Mouse (Mus musculus): ENCODE measurements around the gene Gtf2h5. TPM values are rescaled to one million over a fixed set of nuclear protein-coding genes. Genes with fewer than 3 reads are reported as not detected.

Gene Gtf2h5
- total and polyA plus RNA-seq, 2 experiments from 2014 or later: 81.9 to 240 TPM

- no peak overlapping the region for H3K4me3 ChIP-seq (ENCODE audit: low read depth, low read length)
- no peak for DNase-seq
- no peak overlapping the region for H3K9ac ChIP-seq
- no peak overlapping the region for H3K4me2 ChIP-seq (ENCODE audit: low read depth)
- peaks cover 53% of the 10 kb centered on the region for H3K36me3 ChIP-seq (ENCODE audit: insufficient read depth)
- H3K27ac ChIP-seq (ENCODE audit: low read depth, low read length): no peak overlapping the region
- TF ChIP-seq CTCF (IDR thresholded peaks at IDR 0.05; ENCODE audit: low read depth): no peak
- H3K9me3 ChIP-seq (ENCODE audit: low read length): no peaks in the 10 kb centered on the region
- WGBS: 93% methylated on average over 8 of the region's 8 CpGs
- ATAC-seq: no peak
- no peaks in the 10 kb centered on the region for H3K27me3 ChIP-seq (ENCODE audit: insufficient read depth, low read length)
- no peaks in the 10 kb centered on the region for H3K4me1 ChIP-seq (ENCODE audit: insufficient read depth)
These were observed 16.8 kb upstream of the Gtf2h5 start for GRCm38 (mm10) chr17:6062793-6063192.

- H3K27ac ChIP-seq (ENCODE audit: low read depth, low read length): no peak overlapping the region
- no peaks in the 10 kb centered on the region for H3K4me1 ChIP-seq (ENCODE audit: insufficient read depth)
- no peak for DNase-seq
- no peak for ATAC-seq
- H3K9ac ChIP-seq: no peak overlapping the region
- 92% methylated on average over 5 of the region's 5 CpGs for WGBS
- H3K36me3 ChIP-seq (ENCODE audit: insufficient read depth): peaks cover 48% of the 10 kb centered on the region
- no peaks in the 10 kb centered on the region for H3K27me3 ChIP-seq (ENCODE audit: insufficient read depth, low read length)
- H3K9me3 ChIP-seq (ENCODE audit: low read length): no peaks in the 10 kb centered on the region
- no peak overlapping the region for H3K4me3 ChIP-seq (ENCODE audit: low read depth, low read length)
- no peak overlapping the region for H3K4me2 ChIP-seq (ENCODE audit: low read depth)
- TF ChIP-seq CTCF (IDR thresholded peaks at IDR 0.05; ENCODE audit: low read depth): no peak
These were observed 16.1 kb upstream of the Gtf2h5 start for GRCm38 (mm10) chr17:6063532-6063931.

DNA sequence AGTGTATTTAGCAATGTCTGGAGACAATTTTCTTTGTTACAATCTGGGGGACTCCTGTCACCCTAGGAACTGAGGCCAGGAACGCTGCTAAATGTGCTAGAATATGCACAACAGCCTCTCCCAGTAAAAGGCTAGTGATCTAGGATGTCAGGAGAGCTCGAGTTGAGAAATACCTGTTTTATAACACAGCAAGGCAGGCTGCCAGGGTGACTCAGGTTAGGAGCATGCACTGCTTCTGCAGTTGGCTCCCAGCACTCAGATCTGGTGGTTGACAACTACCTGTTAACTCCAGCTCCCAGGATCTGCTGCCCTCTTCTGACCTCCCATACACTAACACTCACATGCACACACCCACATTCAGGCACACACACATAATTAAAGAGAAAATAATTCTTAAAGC lies 13.6 kb upstream of the Gtf2h5 start:
- no peaks in the 10 kb centered on the region for H3K4me1 ChIP-seq (ENCODE audit: insufficient read depth)
- H3K4me2 ChIP-seq (ENCODE audit: low read depth): no peak overlapping the region
- no peak for TF ChIP-seq CTCF (IDR thresholded peaks at IDR 0.05; ENCODE audit: low read depth)
- 95% methylated on average over 2 of the region's 2 CpGs for WGBS
- H3K4me3 ChIP-seq (ENCODE audit: low read depth, low read length): no peak overlapping the region
- ATAC-seq: no peak
- H3K36me3 ChIP-seq (ENCODE audit: insufficient read depth): peaks cover 58% of the 10 kb centered on the region
- DNase-seq: no peak
- H3K9me3 ChIP-seq (ENCODE audit: low read length): no peaks in the 10 kb centered on the region
- H3K27ac ChIP-seq (ENCODE audit: low read depth, low read length): no peak overlapping the region
- H3K9ac ChIP-seq: no peak overlapping the region
- no peaks in the 10 kb centered on the region for H3K27me3 ChIP-seq (ENCODE audit: insufficient read depth, low read length)

DNA sequence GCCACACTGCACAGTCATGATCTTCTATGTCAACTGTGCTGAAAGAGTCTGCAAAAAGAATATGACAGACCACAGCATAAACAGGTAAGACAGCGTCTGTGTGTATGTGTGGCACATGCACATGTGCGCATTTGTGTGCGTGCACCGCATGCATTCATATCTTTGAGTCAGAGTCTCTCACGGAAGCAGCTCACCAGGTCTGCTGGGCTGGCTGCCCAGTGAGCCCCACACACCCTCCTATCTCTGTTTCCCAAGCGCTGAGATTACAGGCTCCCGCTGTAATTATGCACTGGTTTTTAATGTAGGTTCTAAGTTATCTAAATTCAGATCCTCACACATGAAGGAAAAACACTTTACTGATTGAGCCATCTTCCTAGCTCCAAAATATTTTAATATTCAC lies 12.0 kb upstream of the Gtf2h5 start:
- ATAC-seq: no peak

GRCm38 (mm10) chr17:6069866-6070265 lies 9.7 kb upstream of the Gtf2h5 start:
- Histone ChIP-seq H3K9me3 (ENCODE audit: low read length) (no peaks in the 10 kb centered on the region), H3K4me2 (ENCODE audit: low read depth) (no peak overlapping the region), H3K4me1 (ENCODE audit: insufficient read depth) (no peaks in the 10 kb centered on the region), H3K36me3 (ENCODE audit: insufficient read depth) (peaks cover 67% of the 10 kb centered on the region), H3K27ac (ENCODE audit: low read depth, low read length) (no peak overlapping the region), H3K4me3 (ENCODE audit: low read depth, low read length) (no peak overlapping the region), H3K27me3 (ENCODE audit: insufficient read depth, low read length) (no peaks in the 10 kb centered on the region), H3K9ac (no peak overlapping the region)
- DNase-seq (no peak), ATAC-seq (no peak)
- 95% methylated on average over 6 of the region's 6 CpGs for WGBS
- no peak for TF ChIP-seq CTCF (IDR thresholded peaks at IDR 0.05; ENCODE audit: low read depth)

More for the DNA sequence above, 12.0 kb upstream of the Gtf2h5 start:
- Histone ChIP-seq H3K9ac (no peak overlapping the region), H3K36me3 (ENCODE audit: insufficient read depth) (peaks cover 70% of the 10 kb centered on the region), H3K27ac (ENCODE audit: low read depth, low read length) (no peak overlapping the region), H3K4me1 (ENCODE audit: insufficient read depth) (no peaks in the 10 kb centered on the region), H3K4me2 (ENCODE audit: low read depth) (no peak overlapping the region), H3K4me3 (ENCODE audit: low read depth, low read length) (no peak overlapping the region), H3K9me3 (ENCODE audit: low read length) (no peaks in the 10 kb centered on the region), H3K27me3 (ENCODE audit: insufficient read depth, low read length) (no peaks in the 10 kb centered on the region)
- TF ChIP-seq CTCF (IDR thresholded peaks at IDR 0.05; ENCODE audit: low read depth): no peak
- no peak for DNase-seq
- 92% methylated on average over 7 of the region's 7 CpGs for WGBS

- Histone ChIP-seq H3K9me3 (ENCODE audit: low read length) (no peaks in the 10 kb centered on the region), H3K4me1 (ENCODE audit: insufficient read depth) (0 out of 2 replicates have a peak, but pooled peaks cover under 1% of the 10 kb centered on the region), H3K4me2 (ENCODE audit: low read depth) (no peak overlapping the region), H3K27me3 (ENCODE audit: insufficient read depth, low read length) (no peaks in the 10 kb centered on the region), H3K36me3 (ENCODE audit: insufficient read depth) (peaks cover 49% of the 10 kb centered on the region), H3K4me3 (ENCODE audit: low read depth, low read length) (no peak overlapping the region), H3K9ac (no peak overlapping the region), H3K27ac (ENCODE audit: low read depth, low read length) (no peak overlapping the region)
- TF ChIP-seq CTCF (IDR thresholded peaks at IDR 0.05; ENCODE audit: low read depth): no peak
- ATAC-seq (no peak), DNase-seq (no peak)
- 92% methylated on average over 7 of the region's 7 CpGs for WGBS
These were observed 6.2 kb upstream of the Gtf2h5 start for GRCm38 (mm10) chr17:6073405-6073804.

DNA sequence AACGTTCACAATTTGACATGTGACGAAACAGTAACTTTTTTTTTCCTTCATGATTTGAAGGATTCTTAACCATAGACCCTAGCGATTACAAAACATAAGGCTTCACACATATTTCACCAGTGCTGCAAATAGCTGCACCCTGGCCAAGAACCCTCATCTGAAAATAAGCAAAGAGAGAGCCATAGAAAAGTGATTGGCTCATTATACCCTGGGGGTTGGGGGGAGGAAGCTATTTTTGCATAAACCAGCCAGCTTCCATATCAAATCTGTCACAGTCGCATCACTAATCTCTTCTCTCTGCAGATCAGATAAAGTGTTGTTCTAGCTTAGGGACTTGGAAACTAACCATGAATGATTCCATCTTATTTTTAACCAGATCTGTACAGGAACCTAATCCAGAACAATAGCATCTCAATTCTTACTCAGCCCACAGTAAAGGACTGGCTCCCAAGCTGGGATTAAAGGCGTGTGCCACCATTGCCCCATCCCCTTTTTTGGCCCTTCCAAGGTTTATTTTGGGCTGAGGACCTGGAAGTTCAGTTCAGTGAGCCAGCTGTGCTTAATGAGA lies 3.8 kb downstream of the Gtf2h5 start:
- DNase-seq (no peak), ATAC-seq (no peak)
- Histone ChIP-seq H3K27ac (ENCODE audit: low read depth, low read length) (no peak overlapping the region), H3K4me2 (ENCODE audit: low read depth) (no peak overlapping the region), H3K36me3 (ENCODE audit: insufficient read depth) (peaks cover 34% of the 10 kb centered on the region), H3K9me3 (ENCODE audit: low read length) (no peaks in the 10 kb centered on the region), H3K4me3 (ENCODE audit: low read depth, low read length) (no peak overlapping the region), H3K4me1 (ENCODE audit: insufficient read depth) (peaks cover 6% of the 10 kb centered on the region; the same call in 1 of the 2 replicates), H3K9ac (no peak overlapping the region), H3K27me3 (ENCODE audit: insufficient read depth, low read length) (no peaks in the 10 kb centered on the region)
- 79% methylated on average over 5 of the region's 5 CpGs for WGBS
- TF ChIP-seq CTCF (IDR thresholded peaks at IDR 0.05; ENCODE audit: low read depth): no peak

Data from forebrain, postnatal 0 days (tissue).